Mouse (Mus musculus) kidney, adult 8-10 months (tissue): ENCODE results near the gene AF067061.
A peak's percentile ranks its signal among the peaks of the same experiment; 100 is the strongest.
"Not testable (repeated sequence)": the region's sequence is repeated elsewhere in the genome, so short reads cannot be mapped to it uniquely, and the experiment has no call there.

Experiments
- DNase-seq, 2 experiments: peaks; one replicate each; pipeline ENCODE4 v3.0.0; 2022

AF067061 gene

DNA sequence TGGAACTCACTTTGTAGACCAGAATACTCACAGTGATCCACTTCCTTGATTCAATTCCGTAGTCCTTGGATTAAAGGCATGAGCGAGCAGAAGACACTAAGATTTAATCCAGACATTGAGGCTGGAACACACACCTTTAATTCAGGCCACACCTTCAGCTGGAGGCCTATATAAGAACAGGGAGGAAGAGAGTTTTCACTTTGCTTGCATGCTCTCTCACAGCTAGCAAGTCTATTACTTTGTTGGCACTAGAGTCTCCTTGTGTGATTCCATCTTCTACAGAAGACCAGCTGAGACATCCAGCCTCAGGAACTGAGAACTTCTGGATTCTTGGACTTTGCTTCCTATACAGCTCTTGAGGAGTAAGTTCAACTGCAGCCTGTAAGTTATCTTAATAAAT lies at the start of gene AF067061:
Gene AF067061, plus strand, starts transcription at position 245 of the 400 bp plus-strand sequence.
- DNase-seq = not testable (repeated sequence)

DNA sequence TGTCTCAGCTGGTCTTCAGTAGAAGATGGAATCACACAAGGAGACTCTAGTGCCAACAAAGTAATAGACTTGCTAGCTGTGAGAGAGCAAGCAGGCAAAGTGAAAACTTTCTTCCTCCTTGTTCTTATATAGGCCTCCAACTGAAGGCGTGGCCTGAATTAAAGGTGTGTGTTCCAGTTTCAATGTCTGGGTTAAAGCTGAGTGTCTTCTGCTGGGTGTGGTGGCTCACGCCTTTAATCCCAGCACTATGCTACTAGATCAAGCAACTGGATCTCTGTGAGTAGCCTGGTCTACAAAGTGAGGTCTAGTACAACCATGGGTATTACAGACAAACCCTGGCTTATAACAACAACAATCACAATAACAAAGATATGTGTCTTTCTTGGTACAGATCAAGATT lies 47.1 kb upstream of the AF067061 start, which contains the start of gene Gm21762:
Gene Gm21762, minus strand, starts transcription at position 101 of the 400 bp plus-strand sequence.
- not testable (repeated sequence) for DNase-seq

- DNase-seq = not testable (repeated sequence)
Observed at GRCm38 (mm10) chr13:120220922-120221321, 42.0 kb upstream of the AF067061 start.

GRCm38 (mm10) chr13:120223012-120223659 lies 39.8 kb upstream of the AF067061 start:
- DNase-seq = not testable (repeated sequence)

DNA sequence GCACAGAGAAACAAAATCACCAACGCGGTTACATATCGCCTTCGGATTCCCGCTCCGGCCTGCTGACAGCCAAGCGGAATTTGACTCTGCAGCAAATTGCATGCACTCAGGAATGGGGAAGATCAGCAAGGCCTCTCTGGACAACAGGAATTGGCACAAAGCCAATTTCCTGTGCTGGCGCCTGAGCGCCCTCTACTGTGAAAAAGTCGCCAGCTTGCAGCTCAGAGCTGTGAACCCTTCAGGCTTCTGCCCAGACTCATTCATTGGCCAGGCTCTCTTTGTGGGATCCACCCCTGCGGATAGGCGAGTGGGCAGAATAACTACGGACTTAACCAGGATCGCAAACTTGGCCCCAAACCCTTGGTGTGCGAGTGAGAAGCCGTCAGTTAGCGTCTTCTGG lies 31.1 kb upstream of the AF067061 start:
- not testable (repeated sequence) for DNase-seq

GRCm38 (mm10) chr13:120232447-120233049 lies 30.4 kb upstream of the AF067061 start:
- not testable (repeated sequence) for DNase-seq

GRCm38 (mm10) chr13:120238811-120239210 lies 24.1 kb upstream of the AF067061 start, which contains the start of gene Gm21731:
Gene Gm21731, plus strand, starts transcription at chr13:120239111.
- DNase-seq = not testable (repeated sequence)

DNA sequence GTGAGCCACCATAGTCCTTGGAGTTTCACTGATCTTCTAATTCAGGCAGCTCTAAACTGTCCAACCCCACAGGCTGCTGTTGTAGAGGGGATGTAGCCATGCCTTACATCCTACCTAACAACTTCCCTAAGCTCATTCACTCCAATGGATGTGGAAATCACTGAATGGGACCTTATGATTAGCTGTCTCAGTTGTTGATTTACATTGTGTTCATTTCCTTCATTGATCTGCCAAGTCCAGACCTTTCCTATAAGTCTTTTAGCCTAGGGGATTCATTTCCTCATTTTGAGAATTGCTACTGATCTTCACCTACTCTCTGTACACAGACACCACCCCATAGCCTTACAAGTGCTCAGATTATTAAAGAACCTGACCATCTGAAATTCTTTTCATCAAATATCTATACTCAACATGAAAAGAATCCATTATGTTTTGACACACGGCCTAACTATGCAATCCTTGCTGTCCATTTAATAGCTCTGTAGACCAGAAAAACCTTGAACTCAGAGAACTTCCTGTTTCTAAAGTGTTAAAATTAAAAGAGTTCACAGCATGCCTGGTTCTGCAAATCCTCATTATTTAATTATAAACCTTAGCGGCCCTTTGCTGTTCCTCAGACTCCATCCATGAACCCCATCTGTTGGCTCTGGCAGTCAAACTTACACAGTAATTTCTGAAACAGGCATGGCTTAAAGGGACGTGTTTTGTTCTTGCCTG lies 11.5 kb upstream of the AF067061 start:
- DNase-seq = not testable (repeated sequence)

DNA sequence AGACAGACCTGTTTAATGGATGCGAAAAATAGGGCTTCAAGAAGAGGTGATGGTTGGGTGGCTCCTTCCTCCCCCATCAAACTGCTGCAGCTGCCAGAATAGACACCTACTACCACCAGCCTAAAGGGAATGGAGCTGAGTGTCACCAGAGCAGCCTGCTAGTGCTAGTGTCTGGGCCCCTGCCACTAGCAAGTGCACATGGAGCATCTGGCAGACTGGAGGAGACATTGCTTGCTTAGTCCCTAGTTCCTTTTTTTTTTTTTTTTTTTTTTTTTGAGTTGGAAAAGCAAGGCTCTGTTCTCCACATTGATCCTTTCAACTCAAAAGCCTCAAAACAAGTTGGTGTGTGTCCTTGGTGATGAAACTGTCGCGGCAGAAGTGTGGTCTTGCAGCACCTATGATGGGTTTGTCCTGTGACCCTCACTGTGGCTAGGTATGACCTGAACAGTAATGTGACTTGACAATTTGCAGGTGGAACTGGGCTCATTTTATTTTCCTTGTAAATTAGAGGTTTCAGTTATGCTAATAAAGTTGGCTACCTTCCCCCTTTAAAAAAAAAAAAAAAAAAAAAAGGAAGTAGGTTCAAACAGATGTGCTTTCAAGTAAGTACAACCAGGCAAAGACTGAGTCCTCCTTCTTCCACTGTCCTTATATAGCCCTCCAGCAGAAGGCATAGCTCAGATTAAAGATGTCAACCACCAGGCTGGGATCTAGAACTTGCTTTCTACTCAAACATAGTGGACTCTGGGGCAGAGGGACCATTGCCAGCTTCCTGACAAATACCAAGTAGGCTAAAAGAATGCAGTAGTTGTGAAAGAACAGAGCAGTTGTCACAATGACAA lies 3.9 kb upstream of the AF067061 start:
- DNase-seq = not testable (repeated sequence)

GRCm38 (mm10) chr13:120259718-120260117 lies 3.2 kb upstream of the AF067061 start:
- not testable (repeated sequence) for DNase-seq

- peak; percentile 2 to 30 for DNase-seq
Observed at GRCm38 (mm10) chr13:120277837-120278236, 14.9 kb downstream of the AF067061 start.

GRCm38 (mm10) chr13:120278784-120279183 lies 15.9 kb downstream of the AF067061 start:
- no peak for DNase-seq

- DNase-seq = no peak
Observed at GRCm38 (mm10) chr13:120299324-120299894, 36.5 kb downstream of the AF067061 start.

DNA sequence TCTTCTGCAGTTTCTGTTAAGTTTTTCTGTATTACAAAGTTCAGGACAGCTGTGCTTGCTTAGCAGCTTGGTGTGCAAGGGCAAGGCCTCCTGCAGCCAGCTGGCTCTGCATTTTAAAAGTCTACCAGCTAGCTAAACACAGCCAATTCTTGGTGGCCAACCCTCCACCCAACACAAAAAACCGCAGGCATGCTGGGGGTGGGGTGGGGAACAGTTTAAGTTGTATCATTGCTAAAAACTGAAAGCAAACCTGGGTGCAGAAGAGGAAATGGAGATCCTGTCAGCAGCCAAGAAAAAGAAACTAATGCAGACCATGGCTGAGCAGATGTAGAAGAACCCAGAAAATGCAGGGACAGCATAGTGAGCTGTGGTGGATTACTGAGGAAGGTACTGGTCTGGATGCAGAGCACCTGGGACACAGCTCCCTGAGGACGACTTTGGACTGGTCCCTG lies 37.1 kb downstream of the AF067061 start, which contains the start of gene BC147527:
Gene BC147527, plus strand, starts transcription at position 402 of the 452 bp plus-strand sequence.
- no peak for DNase-seq

- no peak for DNase-seq
Observed at GRCm38 (mm10) chr13:120300853-120301252, 37.9 kb downstream of the AF067061 start.

GRCm38 (mm10) chr13:120310749-120311148 lies 47.8 kb downstream of the AF067061 start:
- DNase-seq = no peak

GRCm38 (mm10) chr13:120313584-120313983 lies 50.7 kb downstream of the AF067061 start:
- DNase-seq = no peak
